Comparison of ENCODE assay signal across 18 mouse cellular contexts in the genomic region with DNA sequence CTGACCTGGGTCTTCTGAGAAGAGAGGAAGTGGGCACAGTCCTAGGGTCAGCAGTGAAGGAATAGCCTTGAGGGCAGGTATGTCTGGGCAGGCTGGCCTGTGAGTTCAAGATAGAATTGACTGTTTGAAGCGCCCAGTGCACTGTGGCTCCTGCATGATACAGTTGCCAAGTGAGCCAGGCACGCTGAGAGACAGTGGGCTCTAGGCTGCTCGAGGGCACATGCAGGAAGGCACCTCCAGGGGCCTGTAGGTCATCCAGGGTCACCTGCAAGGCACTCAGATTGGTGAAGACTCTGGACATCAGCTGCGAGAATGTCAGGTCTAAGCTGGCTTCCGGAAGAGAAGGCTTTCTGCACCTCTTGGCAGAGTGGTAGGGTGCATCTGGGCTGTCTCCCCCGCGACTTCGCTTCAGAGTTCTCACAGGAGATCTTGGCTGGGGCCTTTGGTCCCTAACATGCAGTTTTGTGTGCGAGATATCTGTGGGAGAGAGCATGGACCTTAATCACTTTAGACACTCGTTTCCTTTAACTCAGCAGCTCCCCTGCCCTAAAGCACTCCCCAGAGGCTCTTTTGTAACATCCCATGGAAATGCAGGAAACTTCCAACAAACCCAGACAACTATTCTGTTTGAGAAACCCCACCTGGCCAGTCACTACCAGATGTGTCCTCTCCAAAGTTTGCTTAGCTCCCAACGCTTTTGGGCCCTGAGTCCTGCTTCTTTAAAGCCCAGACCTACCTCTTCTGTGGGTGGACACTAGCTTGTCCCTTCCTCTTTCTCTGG. TPM values are rescaled to one million over a fixed set of nuclear protein-coding genes. Genes with fewer than 3 reads are reported as not detected.
A peak's percentile ranks its signal among the peaks of the same experiment; 100 is the strongest.
DNase-seq lines count a peak whose midpoint lies in the region; ATAC-seq and TF ChIP-seq lines count a peak whose summit lies in the region.
"Had no signal": no experiment of that assay in that cellular context is flagged by ENCODE, and none has a peak within 500 bp of the region (broad histone marks: within the 10 kb centered on the region; RNA-seq: fewer than 3 reads in every experiment).

No protein-coding gene starts in this region.

- H3K4me2 ChIP-seq in lung, postnatal 0 days (replicated peaks; ENCODE audit: low read depth, low read length) = no peak overlapping the region
- no peak overlapping the region for H3K4me2 ChIP-seq in kidney, embryonic 14.5 days (replicated peaks; ENCODE audit: low read depth, low read length)
- no peak overlapping the region for H3K4me2 ChIP-seq in stomach, embryonic 15.5 days
- H3K4me2 ChIP-seq: liver, embryonic 15.5 days had no signal

- no peak overlapping the region for H3K4me3 ChIP-seq in cerebellum, adult 2 months (replicated peaks; ENCODE audit: insufficient read depth, low read depth, low read length)
- no peak overlapping the region for H3K4me3 ChIP-seq in lung, postnatal 0 days (ENCODE audit: low read depth, low read length)
- no peak overlapping the region for H3K4me3 ChIP-seq in lung, adult 2 months (replicated peaks; ENCODE audit: extremely low read depth, low read depth, low read length)
- H3K4me3 ChIP-seq in kidney, embryonic 14.5 days (ENCODE audit: low read length) = no peak overlapping the region
- no peak overlapping the region for H3K4me3 ChIP-seq in stomach, embryonic 15.5 days (replicated peaks)
- H3K4me3 ChIP-seq: embryonic facial prominence, embryonic 10.5 days; limb, embryonic 10.5 days; liver, embryonic 15.5 days; megakaryocyte, embryonic 14.5 days; myocyte had no signal

- no peak for TF ChIP-seq CTCF in cerebellum, adult 2 months (IDR thresholded peaks at IDR 0.05; ENCODE audit: borderline replicate concordance, insufficient read depth, low read depth, low read length)
- TF ChIP-seq CTCF in lung, postnatal 0 days (IDR thresholded peaks at IDR 0.05) = no peak
- TF ChIP-seq CTCF in lung, adult 2 months (IDR thresholded peaks at IDR 0.05; ENCODE audit: insufficient read depth, low read length) = no peak

- TF ChIP-seq POLR2A in cerebellum, adult 2 months (IDR thresholded peaks at IDR 0.05; ENCODE audit: borderline replicate concordance, insufficient read depth, low read length) = no peak
- no peak for TF ChIP-seq POLR2A in lung, adult 2 months (IDR thresholded peaks at IDR 0.05; ENCODE audit: borderline replicate concordance, extremely low read depth, low read depth, low read length)

- H3K27me3 ChIP-seq in cerebellum, adult 2 months (ENCODE audit: control insufficient read depth, insufficient read depth, low read length) = no peaks in the 10 kb centered on the region; the same call in 1 of the 2 replicates
- no peaks in the 10 kb centered on the region for H3K27me3 ChIP-seq in lung, postnatal 0 days (replicated peaks; ENCODE audit: insufficient read depth, low read length)
- H3K27me3 ChIP-seq in kidney, embryonic 14.5 days (ENCODE audit: control insufficient read depth, insufficient read depth, low read length) = no peaks in the 10 kb centered on the region
- H3K27me3 ChIP-seq in stomach, embryonic 15.5 days (replicated peaks) = no peaks in the 10 kb centered on the region
- H3K27me3 ChIP-seq: liver, embryonic 15.5 days; megakaryocyte, embryonic 14.5 days had no signal

- no peak overlapping the region for H3K9ac ChIP-seq in lung, postnatal 0 days (replicated peaks; ENCODE audit: low read depth)
- H3K9ac ChIP-seq in kidney, embryonic 14.5 days (ENCODE audit: low read depth, low read length) = no peak overlapping the region
- no peak overlapping the region for H3K9ac ChIP-seq in stomach, embryonic 15.5 days
- H3K9ac ChIP-seq: liver, embryonic 15.5 days had no signal

- TF ChIP-seq EP300 in lung, postnatal 0 days (IDR thresholded peaks at IDR 0.05) = no peak

- no peaks in the 10 kb centered on the region for H3K36me3 ChIP-seq in lung, postnatal 0 days (ENCODE audit: insufficient read depth, low read length)
- no peaks in the 10 kb centered on the region for H3K36me3 ChIP-seq in kidney, embryonic 14.5 days (ENCODE audit: control insufficient read depth, insufficient read depth, low read length)
- H3K36me3 ChIP-seq in stomach, embryonic 15.5 days = no peaks in the 10 kb centered on the region
- H3K36me3 ChIP-seq: embryonic facial prominence, embryonic 10.5 days; limb, embryonic 10.5 days; liver, embryonic 15.5 days had no signal

- 64% methylated on average over 11 of the region's 11 CpGs for whole genome bisulfite sequencing in cerebellum, adult 2 months
- 61% methylated on average over 11 of the region's 11 CpGs for WGBS in lung, postnatal 0 days
- 69% methylated on average over 11 of the region's 11 CpGs for WGBS in lung, adult 2 months
- WGBS in kidney, embryonic 14.5 days = 43% methylated on average over 11 of the region's 11 CpGs
- 54% methylated on average over 11 of the region's 11 CpGs for WGBS in stomach, embryonic 15.5 days

- H3K9me3 ChIP-seq in lung, postnatal 0 days (ENCODE audit: low read length) = no peaks in the 10 kb centered on the region
- no peaks in the 10 kb centered on the region for H3K9me3 ChIP-seq in kidney, embryonic 14.5 days (ENCODE audit: control insufficient read depth, low read length)
- no peaks in the 10 kb centered on the region for H3K9me3 ChIP-seq in stomach, embryonic 15.5 days
- H3K9me3 ChIP-seq: embryonic facial prominence, embryonic 10.5 days; limb, embryonic 10.5 days; liver, embryonic 15.5 days had no signal

- peak; percentile 22 to 34 for DNase-seq in cerebellum, postnatal 10 days
- DNase-seq in cerebellum, adult 2 months = no peak
- peak; percentile 6 for DNase-seq in lung, postnatal 0 days (ENCODE audit: low spot score)
- no peak for DNase-seq in lung, adult 2 months
- DNase-seq in left cerebral cortex, adult 9 months (ENCODE audit: low spot score in 2 of 2) = no peak
- no peak for DNase-seq in layer of hippocampus, postnatal 14 days (ENCODE audit: low spot score in 2 of 2)
- DNase-seq: adrenal gland, postnatal 36 days; cerebellum, adult 11 months; heart, postnatal 36 days; thymus, postnatal 4 days had no signal

- ATAC-seq in lung, postnatal 0 days = no peak
- peak; percentile 77; the same call in 1 of the 2 replicates for ATAC-seq in kidney, embryonic 14.5 days (ENCODE audit: low FRiP score, low TSS enrichment)
- peak; percentile 47; the same call in 1 of the 2 replicates for ATAC-seq in stomach, embryonic 15.5 days (ENCODE audit: insufficient read depth, low FRiP score, low read depth)

- peaks cover 4% of the 10 kb centered on the region for H3K4me1 ChIP-seq in cerebellum, adult 2 months (ENCODE audit: control insufficient read depth, insufficient read depth, low read length)
- H3K4me1 ChIP-seq in lung, postnatal 0 days (ENCODE audit: insufficient read depth, low read depth, low read length) = no peaks in the 10 kb centered on the region
- no peaks in the 10 kb centered on the region for H3K4me1 ChIP-seq in lung, adult 2 months (ENCODE audit: control insufficient read depth, insufficient read depth, low read length)
- H3K4me1 ChIP-seq in kidney, embryonic 14.5 days (ENCODE audit: control insufficient read depth, insufficient read depth, low read length) = no peaks in the 10 kb centered on the region
- H3K4me1 ChIP-seq in stomach, embryonic 15.5 days = peaks cover 3% of the 10 kb centered on the region; the same call in 1 of the 2 replicates
- H3K4me1 ChIP-seq: embryonic facial prominence, embryonic 10.5 days; limb, embryonic 10.5 days; liver, embryonic 15.5 days; megakaryocyte, embryonic 14.5 days had no signal

- no peak overlapping the region for H3K27ac ChIP-seq in cerebellum, adult 2 months (ENCODE audit: insufficient read depth, low read length)
- H3K27ac ChIP-seq in lung, postnatal 0 days (ENCODE audit: low read length) = no peak overlapping the region
- H3K27ac ChIP-seq in kidney, embryonic 14.5 days (ENCODE audit: low read depth, low read length) = peak overlapping the region; percentile 44; the same call in 1 of the 2 replicates
- H3K27ac ChIP-seq in stomach, embryonic 15.5 days = peak overlapping the region; percentile 49; the same call in 1 of the 2 replicates
- H3K27ac ChIP-seq: embryonic facial prominence, embryonic 10.5 days; limb, embryonic 10.5 days; liver, embryonic 15.5 days had no signal

RNA-seq across cellular contexts. Expression of gene Gm11232, which starts 1.1 kb away (rescaled TPM):
- not detected in 2 replicates for polyA plus RNA-seq in cerebellum, adult 2 months (2012; rRNA removed)
- polyA plus RNA-seq in lung, postnatal 0 days (2015; fragmentation: Nextera tagmentation; extraction: Ambion mirVana) = 0.13 TPM in 1 of 2 replicates, not detected in the other
- not detected in 2 replicates for polyA plus RNA-seq in lung, adult 2 months (2012; rRNA removed)
- 2.4 and 2.7 TPM in 2 replicates for polyA plus RNA-seq in kidney, embryonic 14.5 days (2014; fragmentation: Nextera tagmentation; extraction: Ambion mirVana)
- 0.60 and 0.61 TPM in 2 replicates for polyA plus RNA-seq in stomach, embryonic 15.5 days (2015; fragmentation: Nextera tagmentation; extraction: Ambion mirVana)
- not detected for total RNA-seq in layer of hippocampus, postnatal 14 days (2021)
- total RNA-seq: adrenal gland, postnatal 36 days; gastrocnemius, adult 8-10 months; heart, postnatal 36 days had no signal
- polyA plus RNA-seq: liver, embryonic 15.5 days; myocyte had no signal

Comparison
In these comparisons a context has a peak if more than half of its experiments do, and no peak if none do; other contexts are left out.
1. DNase-seq: peak in cerebellum, postnatal 10 days (2 of 2) and lung, postnatal 0 days (single experiment); none in cerebellum, adult 2 months (0 of 2), lung, adult 2 months (single experiment), left cerebral cortex, adult 9 months (0 of 2) and layer of hippocampus, postnatal 14 days (0 of 2).
2. H3K27ac ChIP-seq: peak in kidney, embryonic 14.5 days (single experiment) and stomach, embryonic 15.5 days (single experiment); none in cerebellum, adult 2 months (single experiment) and lung, postnatal 0 days (single experiment).